Mouse (Mus musculus): Measurements from ENCODE around the gene 4933428G20Rik.

The 4933428G20Rik gene

DNA sequence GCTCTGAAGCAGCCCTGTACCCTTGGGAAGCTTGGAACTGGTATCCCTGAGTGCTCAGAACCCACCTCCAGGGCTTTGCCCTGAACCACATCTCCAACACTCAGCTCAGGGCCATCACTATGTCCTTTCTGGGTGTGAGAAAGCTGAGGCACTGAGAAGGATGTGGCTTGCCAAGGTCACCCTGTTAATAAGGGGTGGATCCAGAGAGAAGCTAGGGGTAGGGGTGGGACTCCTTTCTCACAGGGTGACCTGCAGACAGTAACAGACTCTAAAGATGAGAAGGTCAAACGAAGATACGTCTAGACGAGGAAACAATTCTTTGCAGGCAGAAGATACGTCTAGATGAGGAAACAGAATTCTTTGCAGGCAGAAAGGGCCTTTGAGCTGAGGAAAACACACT is 2.7 kb upstream of the 4933428G20Rik start:
- DNase-seq = no peak

DNA sequence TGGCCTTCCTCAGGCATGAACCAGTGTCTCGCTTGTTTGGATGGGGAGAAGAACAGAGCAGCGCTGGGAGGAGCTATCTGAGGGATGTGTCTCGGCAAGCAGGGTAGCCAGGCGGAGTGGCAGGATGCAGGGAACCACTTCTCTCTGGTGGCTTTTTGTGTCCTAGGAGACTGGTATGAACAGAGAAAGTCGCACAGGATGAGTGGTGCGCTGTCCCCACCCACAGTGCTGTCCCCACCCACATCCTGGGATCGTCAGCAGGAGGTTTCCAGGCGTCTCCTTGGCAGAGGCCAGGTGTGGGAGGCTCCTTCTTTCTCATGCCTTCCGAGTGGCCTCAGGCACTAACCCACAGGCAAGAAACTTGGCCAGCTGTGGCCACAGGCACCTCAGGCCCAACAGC is 2.2 kb upstream of the 4933428G20Rik start:
- DNase-seq = peak in 1 of 2 experiments; percentile 26

DNA sequence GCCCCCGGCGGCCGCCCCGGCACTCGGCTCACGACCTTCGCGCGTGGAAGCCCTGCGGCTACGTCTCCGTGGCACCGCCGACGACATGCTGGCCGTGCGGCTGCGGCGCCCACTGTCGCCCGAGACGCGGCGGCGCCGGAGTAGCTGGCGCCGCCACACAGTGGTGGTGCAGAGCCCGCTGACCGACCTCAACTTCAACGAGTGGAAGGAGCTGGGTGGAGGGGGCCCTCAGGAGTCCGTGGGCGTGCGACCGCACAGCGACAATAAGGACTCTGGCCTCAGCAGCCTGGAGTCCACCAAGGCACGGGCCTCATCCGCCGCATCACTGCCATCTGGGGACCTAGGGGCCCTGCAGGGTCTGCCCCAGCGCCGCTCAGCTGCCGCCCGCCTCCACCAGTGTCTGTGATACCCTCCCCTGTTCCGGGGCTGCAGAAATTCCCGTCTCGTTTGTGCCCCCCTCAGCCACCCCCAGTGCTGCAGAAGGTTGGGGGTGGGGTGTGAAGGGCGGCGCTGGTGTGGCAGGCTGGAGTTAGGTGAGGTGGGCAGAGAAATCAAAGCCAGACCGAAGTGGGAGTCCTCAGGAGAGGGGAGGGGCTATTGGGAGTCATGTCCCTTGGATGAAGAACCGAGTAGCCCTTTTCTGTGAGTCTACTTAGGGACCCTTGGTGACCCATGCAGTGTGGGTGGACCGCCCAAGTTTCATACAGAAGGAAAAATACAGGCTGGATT is 744 bp upstream of the 4933428G20Rik start:
- DNase-seq = no peak

DNA sequence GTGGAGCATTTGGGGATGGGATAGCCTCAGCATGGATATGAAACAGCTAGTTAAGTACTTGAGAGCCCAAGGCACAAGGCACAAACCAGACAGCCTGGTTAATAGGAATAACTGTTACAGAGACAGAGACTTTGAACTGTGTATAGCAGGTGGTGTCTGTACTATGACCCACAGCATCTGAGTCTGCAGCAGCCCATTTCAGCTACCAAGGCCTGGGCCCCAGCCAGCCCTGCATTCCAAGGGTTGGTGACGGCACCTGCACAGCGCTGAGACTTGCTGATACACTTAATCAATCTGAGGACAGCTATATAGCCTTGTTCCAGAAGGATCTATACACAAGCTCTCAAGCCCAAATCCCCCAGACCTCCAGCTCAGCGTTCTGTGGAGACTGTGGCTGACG is 2.6 kb downstream of the 4933428G20Rik start:
- DNase-seq = no peak

DNA sequence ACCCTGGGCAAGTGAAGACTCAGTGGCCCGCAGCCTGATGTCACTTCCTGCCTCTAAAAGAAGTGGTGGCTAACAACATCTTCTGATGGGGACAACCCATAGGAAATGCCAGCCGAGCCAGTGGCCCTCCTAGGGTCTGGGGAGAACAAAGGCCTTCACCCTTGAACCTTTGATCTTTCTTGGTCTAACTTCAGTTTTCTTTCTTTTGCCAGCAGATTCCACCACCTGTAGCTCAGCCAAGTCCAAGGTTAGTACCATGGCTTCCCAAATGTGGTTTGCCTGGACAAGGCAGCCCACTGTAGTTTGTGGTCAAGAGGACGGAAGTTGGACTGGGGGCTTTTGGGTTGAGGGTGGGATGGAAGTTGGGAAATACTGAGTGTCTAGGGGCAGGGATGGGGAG is 7.3 kb downstream of the 4933428G20Rik start:
- no peak for DNase-seq

DNA sequence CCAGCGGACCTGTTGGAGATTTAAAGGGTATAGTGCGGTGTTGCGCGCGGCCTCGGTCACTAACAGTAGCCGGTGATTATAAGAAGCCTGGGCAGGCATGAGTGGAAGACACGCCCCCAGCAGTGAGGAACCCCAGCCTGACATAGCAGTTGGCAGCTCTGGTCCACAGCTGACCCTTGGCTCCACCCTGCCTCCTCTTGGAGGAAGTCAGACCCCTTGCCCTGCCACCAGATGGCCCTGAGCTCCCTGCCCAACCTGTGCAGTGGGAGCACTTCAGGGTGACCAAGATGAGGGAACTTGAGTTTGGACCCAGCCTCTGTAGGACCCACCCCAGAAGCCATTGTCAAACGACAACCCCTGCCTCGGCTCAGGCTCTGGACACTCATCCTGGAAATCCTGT is 8.5 kb downstream of the 4933428G20Rik start:
- DNase-seq = no peak

DNA sequence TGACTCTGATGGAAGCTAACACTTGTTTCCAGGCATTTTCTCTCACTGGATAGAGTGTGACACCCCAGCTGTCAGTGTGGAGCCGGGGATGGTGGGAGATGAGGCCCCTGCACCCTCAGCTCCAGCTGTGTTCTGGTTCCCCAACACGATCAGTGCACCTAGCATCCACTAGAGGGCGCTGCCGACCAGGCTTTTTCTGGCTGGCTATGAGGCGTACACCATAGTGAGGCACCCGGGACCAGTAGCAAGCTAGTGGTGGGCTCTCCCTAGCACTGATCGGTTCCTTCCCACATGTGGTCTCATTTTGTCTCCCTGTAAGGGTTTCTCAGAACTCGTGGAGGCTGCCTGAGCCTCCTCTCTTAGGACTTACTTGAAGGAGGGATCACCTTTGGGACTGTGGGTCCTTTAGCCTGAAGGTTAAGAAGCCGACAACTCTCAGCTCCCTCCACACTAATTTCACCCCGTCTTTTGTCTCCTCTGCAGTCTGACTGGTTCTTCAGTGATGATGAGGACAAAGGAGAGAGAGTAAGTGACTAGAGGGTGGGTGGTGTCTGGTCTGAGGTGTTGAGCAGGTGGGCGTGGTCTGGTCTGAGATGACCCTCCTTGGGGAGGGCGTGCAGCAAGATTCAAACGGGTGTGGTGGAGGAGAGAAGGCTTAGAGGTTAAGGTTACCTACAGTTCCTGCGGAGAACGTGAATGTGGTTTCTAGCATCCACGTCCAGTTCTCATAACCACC is 10.4 kb downstream of the 4933428G20Rik start:
- DNase-seq = peak; percentile 69 to 84

DNA sequence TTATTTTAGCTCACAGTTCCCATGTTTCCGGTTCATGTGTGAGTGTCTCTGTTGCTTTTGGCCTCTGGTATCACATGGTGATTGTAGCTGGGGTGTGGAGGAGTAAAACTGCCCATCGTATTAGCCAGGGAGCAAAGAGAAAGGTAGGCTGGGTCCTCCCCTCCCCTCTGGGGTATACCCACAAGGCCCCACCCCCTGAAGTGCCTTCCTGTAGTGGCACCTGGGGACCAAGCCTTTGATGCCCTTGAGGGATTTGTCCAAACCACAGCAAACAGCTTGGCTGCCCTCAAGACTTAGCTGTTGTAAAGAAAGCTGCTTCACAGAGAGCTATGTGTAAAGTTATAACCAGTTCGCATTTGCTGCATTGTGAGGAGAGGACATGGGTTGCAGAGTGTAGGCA is 12.5 kb downstream of the 4933428G20Rik start:
- DNase-seq = no peak

DNA sequence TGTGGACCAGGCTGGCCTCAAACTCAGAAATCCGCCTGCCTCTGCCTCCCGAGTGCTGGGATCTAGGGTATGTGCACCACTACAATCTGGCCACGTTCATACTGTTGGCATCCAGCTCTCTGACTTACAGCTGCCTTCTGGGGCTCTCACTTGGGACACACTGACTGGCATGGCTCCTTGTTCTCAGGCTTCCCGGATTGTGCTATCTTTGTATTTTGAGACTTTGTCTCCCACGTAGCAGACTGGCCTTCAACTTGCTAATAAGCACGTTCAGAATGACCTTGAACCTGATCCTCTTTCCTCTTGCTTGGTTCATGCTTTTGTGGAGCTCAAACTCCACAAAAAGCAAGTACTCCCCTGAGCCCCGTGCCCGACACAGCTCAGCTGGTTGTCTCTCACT is 14.5 kb downstream of the 4933428G20Rik start:
- no peak for DNase-seq

DNA sequence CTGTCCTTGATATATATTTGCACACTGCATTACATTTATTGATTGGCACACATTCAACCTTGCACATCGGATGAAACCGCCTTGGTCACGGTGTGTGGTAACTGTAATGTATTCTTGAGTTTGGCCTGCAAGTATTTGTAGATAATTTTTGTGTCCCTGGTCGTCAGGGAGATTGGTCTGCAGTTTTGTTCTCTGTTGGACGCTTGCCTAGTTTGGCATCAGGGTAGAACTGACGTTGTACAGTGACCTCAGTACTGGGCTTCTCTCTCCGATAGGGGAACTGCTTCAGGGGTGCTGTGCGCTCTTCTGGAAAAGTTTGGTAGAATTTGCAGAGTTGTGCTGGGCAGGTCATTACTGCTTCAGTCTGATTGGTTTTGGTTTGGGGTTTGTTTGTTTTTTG is 20.3 kb downstream of the 4933428G20Rik start:
- DNase-seq = no peak

DNA sequence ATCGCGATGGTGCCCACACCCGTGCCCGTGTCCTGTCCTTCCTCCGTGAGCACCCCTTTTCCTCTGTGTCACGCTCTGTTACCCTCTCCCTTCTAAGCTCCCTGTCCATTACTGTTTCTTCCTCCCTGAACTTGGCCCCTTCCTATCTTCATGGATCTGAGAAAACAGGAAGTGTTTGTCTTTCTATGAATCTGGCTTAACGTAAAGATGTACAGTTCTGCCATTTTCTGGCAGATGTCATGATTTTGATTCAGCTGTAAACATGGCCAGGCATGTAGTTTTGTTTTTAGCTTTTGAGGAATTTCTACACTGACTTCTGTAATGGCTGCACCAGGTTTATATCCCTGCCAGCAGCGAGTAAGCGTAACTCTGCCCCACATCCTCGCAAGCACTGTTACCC is 21.1 kb downstream of the 4933428G20Rik start:
- no peak for DNase-seq

DNA sequence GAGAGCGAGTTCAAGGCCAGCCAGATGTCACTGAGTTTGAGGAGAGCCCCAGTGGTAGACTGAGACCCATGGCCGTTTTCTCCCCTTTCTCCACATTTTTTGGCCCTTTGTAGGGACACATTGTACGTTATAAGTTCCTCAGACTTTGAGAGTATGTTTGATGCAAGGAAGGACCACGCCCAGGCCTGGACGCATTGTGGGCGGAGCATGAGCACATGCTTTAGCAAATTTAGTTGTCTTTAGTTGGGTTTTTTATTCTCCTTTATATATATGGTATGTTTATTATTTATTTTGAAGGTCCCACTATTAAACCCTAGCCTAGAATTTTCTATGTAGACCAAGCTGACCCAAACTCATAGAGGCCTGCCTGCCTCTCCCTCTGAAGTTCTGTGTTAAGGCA is 21.8 kb downstream of the 4933428G20Rik start:
- DNase-seq = no peak

DNA sequence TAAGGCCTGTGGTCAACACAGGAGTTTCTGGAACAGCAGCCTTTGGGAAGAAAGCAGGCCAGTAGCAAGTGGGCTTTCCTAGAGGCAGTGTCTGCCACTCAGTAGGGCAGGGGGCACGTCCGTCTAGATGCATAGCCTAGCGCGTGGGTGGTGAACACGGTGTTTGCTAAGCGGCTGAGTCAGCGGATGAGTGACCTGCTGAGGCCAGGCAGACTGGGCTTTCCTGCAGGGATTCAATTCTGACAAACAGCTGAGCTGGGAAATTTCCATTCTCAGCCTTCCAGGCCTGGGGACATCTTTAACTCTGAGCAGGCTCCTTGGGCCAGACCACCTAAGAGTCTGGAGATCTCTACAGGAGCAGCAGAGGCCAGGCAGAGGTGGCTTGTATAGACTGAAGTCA is 22.7 kb downstream of the 4933428G20Rik start:
- no peak for DNase-seq

DNA sequence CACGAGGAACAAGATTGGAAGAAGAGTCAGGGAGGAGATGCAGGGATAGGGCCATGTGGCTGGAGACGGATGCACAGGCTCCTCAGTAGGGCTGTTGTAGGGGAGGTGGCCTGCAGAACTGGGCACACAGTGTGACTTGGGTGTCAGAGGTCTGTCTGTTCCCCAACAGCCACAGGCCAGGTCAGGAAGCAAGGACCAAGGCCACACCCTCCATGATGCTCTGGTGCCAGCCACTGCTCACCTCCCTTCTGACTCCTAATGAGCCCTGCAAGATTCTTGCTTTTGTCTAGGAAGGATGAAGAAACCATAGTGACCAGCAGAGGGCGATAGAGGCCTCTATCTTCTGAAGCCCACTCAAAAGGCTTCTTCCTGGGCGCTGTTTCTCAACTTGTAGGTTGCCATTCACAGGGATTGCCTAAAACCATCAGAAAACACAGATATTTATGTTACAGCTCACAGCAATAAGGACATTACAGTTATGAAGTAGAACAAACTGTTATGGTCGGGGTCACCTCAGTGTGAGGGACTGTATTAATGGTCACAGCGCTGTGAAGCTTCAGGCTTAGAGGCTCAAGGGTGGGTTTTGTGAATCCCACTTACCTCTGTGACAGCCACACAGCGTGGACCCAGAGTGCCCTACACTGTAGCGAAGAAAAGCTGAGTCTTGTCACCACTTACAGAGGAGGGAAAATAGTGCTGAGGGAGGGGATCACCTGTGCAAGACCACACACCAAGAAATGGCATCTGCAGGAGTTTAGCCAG is 23.6 kb downstream of the 4933428G20Rik start:
- DNase-seq = peak in 1 of 2 experiments; percentile 71

DNA sequence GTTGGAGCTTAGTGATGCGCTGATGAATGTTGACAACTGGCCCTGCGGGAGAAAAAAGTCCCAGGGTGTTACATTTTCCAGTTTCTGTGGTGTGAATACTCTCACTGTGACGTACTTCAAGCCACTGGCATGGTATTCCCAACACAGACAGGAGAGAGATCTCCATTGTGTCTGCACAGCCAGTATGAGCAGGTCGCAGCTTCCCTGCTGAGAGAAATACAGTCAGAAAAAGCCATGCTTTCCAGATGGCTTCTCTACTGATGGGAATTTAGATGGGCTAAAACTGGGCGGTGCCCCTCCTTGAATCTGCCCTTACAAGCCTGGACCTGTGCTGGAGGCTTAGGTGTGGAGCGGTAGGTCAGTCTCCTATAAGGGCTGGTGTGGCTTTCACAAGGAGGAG is 28.9 kb downstream of the 4933428G20Rik start:
- no peak for DNase-seq

DNA sequence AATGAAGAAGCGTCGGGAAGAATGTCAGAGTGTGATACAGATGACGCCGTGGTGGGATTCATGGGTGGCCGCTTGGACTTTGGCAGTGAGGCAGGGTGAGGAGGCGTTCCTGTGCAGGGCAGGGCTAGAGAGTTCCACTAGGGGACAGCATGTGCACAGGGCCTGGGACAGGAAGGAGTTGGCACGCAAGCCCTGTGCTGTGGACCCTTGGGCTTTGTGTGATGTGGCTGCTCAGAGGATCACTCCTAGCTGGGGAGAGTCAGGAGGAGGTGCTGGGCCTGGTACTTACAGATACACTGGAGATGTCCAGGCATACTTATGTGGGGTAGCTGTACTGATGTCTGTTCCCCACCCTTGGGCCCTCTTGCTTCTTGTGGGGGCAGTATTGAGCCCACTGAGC is 30.3 kb downstream of the 4933428G20Rik start:
- no peak for DNase-seq

DNA sequence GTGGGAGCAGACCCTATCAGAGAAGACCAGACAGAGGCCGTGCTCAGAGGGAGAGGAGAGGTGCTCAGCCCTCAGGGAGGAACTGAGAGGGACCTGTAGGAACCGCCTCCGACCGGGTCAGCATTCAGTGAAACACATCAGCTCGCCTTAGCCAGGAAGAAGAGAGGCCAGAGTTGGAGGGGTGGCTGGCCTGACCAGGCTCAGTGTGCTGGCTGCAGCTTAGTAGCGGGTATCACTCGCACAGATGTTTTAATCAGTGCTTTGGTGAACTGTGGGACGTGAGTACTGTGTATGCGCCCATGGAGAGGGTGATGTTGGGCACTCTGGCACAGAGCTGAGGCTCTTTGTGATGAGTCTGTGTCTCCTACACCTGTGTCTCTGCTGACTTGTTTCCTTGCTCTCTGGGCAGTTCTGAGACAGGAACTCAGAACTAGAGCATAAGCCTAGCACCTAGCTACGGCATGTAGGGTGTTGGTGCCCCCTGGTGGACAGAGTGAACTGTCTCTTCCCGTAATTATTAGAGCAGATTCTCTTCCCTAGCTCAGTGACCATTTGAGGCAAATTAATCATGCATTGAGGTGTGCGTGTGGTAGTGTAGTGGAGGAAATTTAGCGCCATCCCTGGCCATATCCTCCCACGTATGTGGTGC is 31.4 kb downstream of the 4933428G20Rik start:
- DNase-seq = peak; percentile 76 to 88

DNA sequence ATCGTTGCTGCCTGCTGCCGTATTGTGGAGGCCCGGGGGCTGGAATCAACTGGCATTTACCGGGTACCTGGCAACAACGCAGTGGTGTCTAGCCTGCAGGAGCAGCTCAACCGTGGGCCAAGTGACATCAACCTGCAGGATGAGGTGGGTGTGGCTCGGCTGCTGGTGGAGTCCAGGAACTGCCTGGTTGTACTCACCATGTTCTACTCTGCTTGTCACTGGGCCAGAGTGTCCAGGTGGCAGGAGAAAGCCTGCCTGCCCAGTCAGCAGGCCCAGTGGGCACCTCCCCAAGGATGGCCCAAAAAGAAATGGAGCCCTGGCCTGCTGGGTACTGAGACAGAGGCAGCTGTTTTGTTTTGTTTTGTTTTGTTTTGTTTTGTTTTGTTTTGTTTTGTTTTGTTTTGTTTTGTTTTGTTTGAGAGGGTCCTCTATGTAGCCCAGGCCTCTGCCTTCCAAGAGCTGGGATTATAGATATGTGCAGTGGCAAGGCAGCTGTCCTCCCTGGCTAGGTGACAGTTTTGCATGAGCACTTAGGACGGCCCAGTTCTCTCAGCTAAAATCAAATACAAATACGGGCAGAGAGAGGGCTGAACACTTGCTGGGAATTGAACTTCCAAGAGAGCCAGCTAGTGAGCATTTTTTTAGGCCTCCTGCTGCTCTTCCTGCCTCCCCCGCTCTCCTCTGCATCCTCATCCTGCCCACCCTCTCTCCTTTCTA is 33.5 kb downstream of the 4933428G20Rik start:
- DNase-seq = no peak

DNA sequence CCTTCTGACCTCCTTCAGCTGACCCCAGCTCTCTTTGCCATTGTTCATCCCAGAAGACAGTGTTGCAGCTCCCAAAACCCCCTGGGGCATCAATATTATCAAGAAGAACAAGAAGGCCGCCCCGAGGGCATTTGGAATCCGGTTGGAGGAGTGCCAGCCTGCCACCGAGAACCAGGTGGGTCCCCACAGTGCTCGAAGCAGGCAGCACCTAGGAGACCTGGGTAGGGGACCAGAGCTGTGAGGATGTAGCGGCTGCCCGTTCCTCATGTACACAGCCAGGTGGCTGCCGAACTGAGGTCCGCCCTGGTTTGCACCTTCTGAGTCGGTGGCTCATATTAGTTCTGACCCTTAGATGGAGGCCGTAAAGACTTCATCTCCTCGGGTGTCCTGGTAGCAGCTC is 34.2 kb downstream of the 4933428G20Rik start:
- DNase-seq = no peak

DNA sequence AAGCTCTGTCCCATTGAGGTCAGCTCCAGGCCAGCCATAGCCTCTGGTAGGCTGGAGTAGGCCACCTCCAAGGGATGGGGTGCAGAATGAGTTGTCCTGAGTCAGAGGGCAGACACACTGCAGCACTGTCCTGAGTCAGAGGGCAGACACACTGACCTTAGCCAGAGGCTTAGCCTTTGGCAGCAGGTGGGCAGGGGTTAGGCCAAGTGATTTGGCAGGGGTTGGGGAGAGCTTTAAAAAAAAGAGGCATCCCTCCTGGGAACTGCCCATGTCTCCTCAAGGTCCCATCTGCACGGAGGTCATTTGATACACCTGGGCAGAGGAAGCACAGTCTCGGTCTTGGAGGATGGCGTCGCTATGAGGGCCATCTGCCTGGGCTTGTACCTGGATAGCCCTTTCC is 36.1 kb downstream of the 4933428G20Rik start:
- DNase-seq = no peak

DNA sequence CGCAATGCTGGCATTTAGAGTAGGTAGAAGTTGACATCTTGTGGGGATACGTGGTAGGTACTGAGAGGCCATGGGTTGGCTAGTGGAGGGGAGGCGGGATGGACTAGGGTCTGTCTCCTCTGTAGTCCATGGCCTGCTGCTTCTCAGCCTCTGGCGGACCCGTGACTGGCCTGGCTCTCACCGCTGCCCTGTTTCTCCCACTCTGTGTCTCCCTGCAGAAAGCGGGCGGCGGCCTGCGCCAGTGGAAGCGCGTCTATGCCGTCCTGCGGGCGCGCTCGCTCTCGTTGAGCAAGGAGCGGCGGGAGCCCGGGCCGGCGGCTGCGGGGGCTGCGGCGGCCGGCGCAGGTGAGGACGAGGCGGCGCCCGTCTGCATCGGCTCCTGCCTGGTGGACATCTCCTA is 37.0 kb downstream of the 4933428G20Rik start:
- DNase-seq = no peak

DNA sequence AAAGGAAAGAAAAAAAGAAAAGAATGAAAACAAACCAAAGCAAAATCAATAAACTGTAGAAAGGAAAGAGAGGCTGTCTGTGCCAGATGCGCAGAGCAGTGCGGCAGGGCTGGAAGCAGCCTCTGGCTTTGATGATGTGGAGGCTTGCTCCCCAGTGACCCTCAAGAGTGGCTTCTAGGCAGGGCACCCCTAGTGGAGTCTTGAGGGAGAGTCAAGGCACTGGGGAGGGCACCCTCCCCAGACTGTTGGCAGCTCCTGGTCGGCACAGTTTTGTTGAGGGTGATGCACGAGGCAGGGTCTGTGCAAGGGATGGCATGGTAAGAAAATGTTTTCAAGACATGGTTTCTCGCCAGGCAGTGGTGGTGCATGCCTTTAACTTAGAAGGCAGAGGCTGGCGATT is 37.6 kb downstream of the 4933428G20Rik start:
- DNase-seq = no peak
